In genomic region chr12:32233871-32234270, GRCm38 (mm10) we compare ENCODE assay signal across 28 mouse cellular contexts. TPM values are rescaled to one million over a fixed set of nuclear protein-coding genes. Genes with fewer than 3 reads are reported as not detected.
A peak's percentile ranks its signal among the peaks of the same experiment; 100 is the strongest.
DNase-seq lines count a peak whose midpoint lies in the region; ATAC-seq and TF ChIP-seq lines count a peak whose summit lies in the region.
"Had no signal": no experiment of that assay in that cellular context is flagged by ENCODE, and none has a peak within 500 bp of the region (broad histone marks: within the 10 kb centered on the region; RNA-seq: fewer than 3 reads in every experiment).

No protein-coding gene starts in this region.

- H3K27me3 ChIP-seq in hindbrain, postnatal 0 days (ENCODE audit: insufficient read depth, low read length) = no peaks in the 10 kb centered on the region
- no peaks in the 10 kb centered on the region for H3K27me3 ChIP-seq in hindbrain, embryonic 16.5 days (replicated peaks; ENCODE audit: control insufficient read depth, insufficient read depth, low read length)
- H3K27me3 ChIP-seq in midbrain, embryonic 14.5 days (ENCODE audit: control insufficient read depth, insufficient read depth, low read length) = no peaks in the 10 kb centered on the region
- H3K27me3 ChIP-seq in midbrain, embryonic 10.5 days (ENCODE audit: low read depth, poor library complexity, severe bottlenecking) = no peaks in the 10 kb centered on the region
- H3K27me3 ChIP-seq in kidney, adult 2 months (replicated peaks; ENCODE audit: control insufficient read depth, insufficient read depth, low read length) = no peaks in the 10 kb centered on the region
- H3K27me3 ChIP-seq: forebrain, embryonic 13.5 days; heart, embryonic 13.5 days; hindbrain, embryonic 15.5 days; intestine, embryonic 15.5 days; limb, embryonic 13.5 days; liver, embryonic 13.5 days; midbrain, embryonic 12.5 days had no signal

- H3K9me3 ChIP-seq in hindbrain, postnatal 0 days (ENCODE audit: low read length) = no peaks in the 10 kb centered on the region
- H3K9me3 ChIP-seq in hindbrain, embryonic 16.5 days (ENCODE audit: control insufficient read depth, low read length) = no peaks in the 10 kb centered on the region
- no peaks in the 10 kb centered on the region for H3K9me3 ChIP-seq in midbrain, embryonic 14.5 days (ENCODE audit: control insufficient read depth, low read length)
- H3K9me3 ChIP-seq in midbrain, embryonic 10.5 days (replicated peaks) = no peaks in the 10 kb centered on the region
- H3K9me3 ChIP-seq: forebrain, embryonic 13.5 days; heart, embryonic 13.5 days; hindbrain, embryonic 10.5 days; hindbrain, embryonic 15.5 days; intestine, embryonic 15.5 days; limb, embryonic 13.5 days; liver, embryonic 13.5 days; midbrain, embryonic 12.5 days had no signal

- no peak for TF ChIP-seq CTCF in hindbrain, postnatal 0 days (IDR thresholded peaks at IDR 0.05; ENCODE audit: low read depth)
- TF ChIP-seq CTCF in kidney, adult 2 months (conservative IDR thresholded peaks at IDR 0.05; ENCODE audit: insufficient read depth, insufficient read length, low read depth, low read length) = no peak

- H3K9ac ChIP-seq in hindbrain, postnatal 0 days (replicated peaks; ENCODE audit: low read length) = no peak overlapping the region
- H3K9ac ChIP-seq in hindbrain, embryonic 16.5 days (ENCODE audit: low read depth, low read length) = no peak overlapping the region
- H3K9ac ChIP-seq in midbrain, embryonic 14.5 days (replicated peaks; ENCODE audit: low read length) = no peak overlapping the region
- H3K9ac ChIP-seq: forebrain, embryonic 13.5 days; heart, embryonic 13.5 days; hindbrain, embryonic 15.5 days; intestine, embryonic 15.5 days; limb, embryonic 13.5 days; liver, embryonic 13.5 days; midbrain, embryonic 12.5 days had no signal

- H3K27ac ChIP-seq in hindbrain, postnatal 0 days = no peak overlapping the region
- H3K27ac ChIP-seq in hindbrain, embryonic 16.5 days (ENCODE audit: low read depth, low read length) = no peak overlapping the region
- H3K27ac ChIP-seq in midbrain, embryonic 14.5 days (replicated peaks; ENCODE audit: low read depth, low read length) = no peak overlapping the region
- H3K27ac ChIP-seq in midbrain, embryonic 10.5 days (replicated peaks) = no peak overlapping the region
- H3K27ac ChIP-seq in kidney, adult 2 months (ENCODE audit: insufficient read depth, low read depth, low read length) = no peak overlapping the region
- H3K27ac ChIP-seq: forebrain, embryonic 13.5 days; gastrocnemius, adult 2 months; heart, embryonic 13.5 days; hindbrain, embryonic 10.5 days; hindbrain, embryonic 15.5 days; intestine, embryonic 15.5 days; limb, embryonic 13.5 days; liver, embryonic 13.5 days; midbrain, embryonic 12.5 days had no signal

- no peak overlapping the region for H3K4me3 ChIP-seq in hindbrain, postnatal 0 days (ENCODE audit: low read length)
- H3K4me3 ChIP-seq in hindbrain, embryonic 16.5 days (ENCODE audit: low read length) = no peak overlapping the region
- no peak overlapping the region for H3K4me3 ChIP-seq in midbrain, embryonic 14.5 days (replicated peaks; ENCODE audit: low read depth, low read length)
- H3K4me3 ChIP-seq in midbrain, embryonic 10.5 days = no peak overlapping the region
- H3K4me3 ChIP-seq in kidney, adult 2 months (ENCODE audit: insufficient read depth, low read depth, low read length) = no peak overlapping the region
- H3K4me3 ChIP-seq: forebrain, embryonic 13.5 days; gastrocnemius, adult 2 months; heart, embryonic 13.5 days; hindbrain, embryonic 10.5 days; hindbrain, embryonic 15.5 days; intestine, embryonic 15.5 days; limb, embryonic 13.5 days; liver, embryonic 13.5 days; midbrain, embryonic 12.5 days had no signal

- no peaks in the 10 kb centered on the region for H3K4me1 ChIP-seq in hindbrain, postnatal 0 days (ENCODE audit: insufficient read depth, low read length)
- H3K4me1 ChIP-seq in hindbrain, embryonic 16.5 days (ENCODE audit: control insufficient read depth, insufficient read depth, low read depth, low read length) = no peaks in the 10 kb centered on the region; the same call in 1 of the 2 replicates
- H3K4me1 ChIP-seq in midbrain, embryonic 14.5 days (ENCODE audit: control insufficient read depth, insufficient read depth, low read length) = no peaks in the 10 kb centered on the region
- H3K4me1 ChIP-seq in midbrain, embryonic 10.5 days = peaks cover 12% of the 10 kb centered on the region
- no peaks in the 10 kb centered on the region for H3K4me1 ChIP-seq in kidney, adult 2 months (ENCODE audit: control insufficient read depth, insufficient read depth, low read length)
- H3K4me1 ChIP-seq: heart, embryonic 13.5 days; intestine, embryonic 15.5 days had no signal

- no peaks in the 10 kb centered on the region for H3K36me3 ChIP-seq in hindbrain, postnatal 0 days (ENCODE audit: insufficient read depth, low read length)
- H3K36me3 ChIP-seq in hindbrain, embryonic 16.5 days (ENCODE audit: control insufficient read depth, insufficient read depth, low read length) = no peaks in the 10 kb centered on the region
- H3K36me3 ChIP-seq in midbrain, embryonic 14.5 days (ENCODE audit: control insufficient read depth, insufficient read depth, low read length) = no peaks in the 10 kb centered on the region
- no peaks in the 10 kb centered on the region for H3K36me3 ChIP-seq in midbrain, embryonic 10.5 days
- H3K36me3 ChIP-seq in kidney, adult 2 months (ENCODE audit: control insufficient read depth, insufficient read depth, low read length) = no peaks in the 10 kb centered on the region
- H3K36me3 ChIP-seq: heart, embryonic 13.5 days; hindbrain, embryonic 10.5 days; hindbrain, embryonic 15.5 days; intestine, embryonic 15.5 days; limb, embryonic 13.5 days; liver, embryonic 13.5 days; midbrain, embryonic 12.5 days had no signal

- WGBS in hindbrain, postnatal 0 days = 43% methylated on average over 4 of the region's 4 CpGs
- WGBS in hindbrain, embryonic 16.5 days = 66% methylated on average over 4 of the region's 4 CpGs
- WGBS in midbrain, embryonic 14.5 days = 77% methylated on average over 4 of the region's 4 CpGs
- 85% methylated on average over 4 of the region's 4 CpGs for WGBS in midbrain, embryonic 10.5 days
- WGBS in kidney, adult 2 months = 54% methylated on average over 4 of the region's 4 CpGs

- peak; percentile 14 to 20 for DNase-seq in cerebellum, postnatal 14 days
- peak; percentile 56 for DNase-seq in hindbrain, postnatal 0 days (ENCODE audit: low spot score)
- DNase-seq in midbrain, embryonic 14.5 days = peak; percentile 39
- DNase-seq in midbrain, embryonic 10.5 days (ENCODE audit: low spot score) = no peak
- peak; percentile 11 for DNase-seq in brain, adult 2 months (ENCODE audit: low read depth, low spot score)
- no peak for DNase-seq in kidney, adult 2 months
- DNase-seq: adrenal gland, postnatal 36 days; cerebellum, adult 11 months; cerebellum, adult 9-10 months; gastrocnemius, adult 2 months; heart, postnatal 14 days; kidney, adult 9 months; kidney, postnatal 10 days; layer of hippocampus, adult 9-11 months; liver, embryonic 13.5 days; lung, adult 2 months; right cerebral cortex, postnatal 25 days; spleen, adult 18-20 months; thymus, postnatal 14 days had no signal

- no peak for ATAC-seq in cerebellum, adult (ENCODE audit: insufficient number of reproducible peaks, low FRiP score, low TSS enrichment)
- ATAC-seq in hindbrain, postnatal 0 days = no peak
- ATAC-seq in hindbrain, embryonic 16.5 days = no peak
- no peak for ATAC-seq in midbrain, embryonic 14.5 days (ENCODE audit: low FRiP score, low TSS enrichment)
- ATAC-seq: forebrain, embryonic 13.5 days; intestine, embryonic 15.5 days had no signal

- TF ChIP-seq POLR2A in kidney, adult 2 months (IDR thresholded peaks at IDR 0.05; ENCODE audit: low read depth, low read length) = no peak

- H3K4me2 ChIP-seq in hindbrain, postnatal 0 days (ENCODE audit: low read depth, low read length) = no peak overlapping the region
- H3K4me2 ChIP-seq in hindbrain, embryonic 16.5 days (ENCODE audit: low read length) = no peak overlapping the region
- H3K4me2 ChIP-seq in midbrain, embryonic 14.5 days (ENCODE audit: low read length) = no peak overlapping the region
- H3K4me2 ChIP-seq: forebrain, embryonic 13.5 days; heart, embryonic 13.5 days; hindbrain, embryonic 15.5 days; intestine, embryonic 15.5 days; limb, embryonic 13.5 days; liver, embryonic 13.5 days; midbrain, embryonic 12.5 days had no signal

RNA-seq across cellular contexts. Expression of gene Pik3cg, which starts 25.4 kb away (rescaled TPM):
- total RNA-seq in hindbrain, postnatal 0 days (2014; rRNA removed) = 1.7 and 2.5 TPM in 2 replicates
- 0.96 and 1.1 TPM in 2 replicates for polyA plus RNA-seq in hindbrain, postnatal 0 days (2015; fragmentation: Nextera tagmentation; extraction: Ambion mirVana)
- 0.98 and 1.4 TPM in 2 replicates for polyA plus RNA-seq in hindbrain, embryonic 16.5 days (2015; fragmentation: Nextera tagmentation; extraction: Ambion mirVana)
- 0.40 and 1.5 TPM in 2 replicates for polyA plus RNA-seq in midbrain, embryonic 14.5 days (2014; fragmentation: Nextera tagmentation; extraction: Ambion mirVana)
- 0.75 and 1.5 TPM in 2 replicates for polyA plus RNA-seq in midbrain, embryonic 10.5 days (2016; fragmentation: Nextera tagmentation; extraction: Ambion mirVana)
- 1.2 and 1.5 TPM in 2 replicates for polyA plus RNA-seq in kidney, adult 2 months (2012; rRNA removed)

Comparison
In these comparisons a context has a peak if more than half of its experiments do, and no peak if none do; other contexts are left out.
1. DNase-seq: peak in cerebellum, postnatal 14 days (2 of 2), hindbrain, postnatal 0 days (single experiment), midbrain, embryonic 14.5 days (single experiment) and brain, adult 2 months (single experiment); none in midbrain, embryonic 10.5 days (single experiment) and kidney, adult 2 months (single experiment).